Mouse (Mus musculus): ENCODE data around the gene Cip2a.

- TF ChIP-seq CTCF (IDR thresholded peaks at IDR 0.05; ENCODE audit: borderline replicate concordance, extremely low read depth, insufficient read depth, insufficient read length), result no peak
- TF ChIP-seq POLR2A (IDR thresholded peaks at IDR 0.05; ENCODE audit: borderline replicate concordance, extremely low read depth, insufficient read depth, insufficient read length, poor library complexity, severe bottlenecking), result no peak
Measured at GRCm38 (mm10) chr16:49037771-49038170, 43.8 kb downstream of the Cip2a start.
